Mouse (Mus musculus): Measurements from ENCODE around the gene Prpf38b.

DNA sequence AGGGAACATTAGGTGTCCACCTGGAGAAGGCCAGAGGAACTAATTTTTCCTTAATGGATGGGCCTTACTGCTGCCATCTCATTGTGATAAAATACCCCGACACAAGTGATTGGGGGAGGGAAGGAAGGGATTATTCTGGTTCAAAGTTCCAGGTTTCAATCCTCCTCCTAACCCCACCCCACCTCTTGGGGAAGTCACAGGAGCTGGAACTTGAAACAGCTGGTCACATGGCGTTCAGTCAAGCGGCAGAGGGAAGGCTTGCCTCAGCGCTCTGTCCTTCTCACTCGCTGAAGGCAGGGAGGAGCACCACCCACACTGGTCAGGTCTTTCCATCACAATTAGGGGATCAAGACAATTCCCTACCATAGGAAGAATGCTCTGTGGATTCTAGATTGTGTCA is 27.2 kb upstream of the Prpf38b start:
- TF ChIP-seq CTCF (IDR thresholded peaks at IDR 0.05; ENCODE audit: extremely low read depth, insufficient read length, insufficient replicate concordance, low read depth, low read length) (no peak), POLR2A (IDR thresholded peaks at IDR 0.05; ENCODE audit: low read depth, low read length) (no peak)
